Mouse (Mus musculus): Measurements from ENCODE around the gene Ifi27l2b.

GRCm38 (mm10) chr12:103494486-103494885 lies 37.5 kb upstream of the Ifi27l2b start:
- TF ChIP-seq GATA1 (IDR thresholded peaks at IDR 0.05; ENCODE audit: borderline replicate concordance, low read length) (no peak), CTCF (IDR thresholded peaks at IDR 0.05; ENCODE audit: low read depth, low read length) (peak; percentile 98), TAL1 (conservative IDR thresholded peaks at IDR 0.05; ENCODE audit: low read depth, low read length) (no peak), POLR2AphosphoS5 (IDR thresholded peaks at IDR 0.05; ENCODE audit: insufficient replicate concordance, low read depth, low read length) (no peak), GATA2 (IDR thresholded peaks at IDR 0.05; ENCODE audit: borderline replicate concordance, low read depth, low read length) (no peak)

Data from G1E (cell line).